Mouse (Mus musculus) hindbrain, embryonic 11.5 days (tissue): Measurements from ENCODE around the gene Pex10. TPM values are rescaled to one million over a fixed set of nuclear protein-coding genes. Genes with fewer than 3 reads are reported as not detected.

Experiments used
- polyA plus RNA-seq: library from polyadenylated mRNA; unstranded; fragments of >200 nt; fragmentation: Nextera tagmentation; extraction: Ambion mirVana; gene quantifications from 2 replicates; pipeline ENCODE4 v1.2.1, GENCODE M21; 2014

Pex10 gene
- polyA plus RNA-seq, 1 experiment from 2014 or later: 5.6 TPM

Other genes with a start within 250 kb of the Pex10 start
- gene Ttc34, start 229.6 kb upstream of the Pex10 start, polyA plus RNA-seq: 0.09 and 0.32 TPM in 2 replicates
- 0.48 and 0.56 TPM in 2 replicates for gene Mmel1, start 197.4 kb upstream of the Pex10 start, polyA plus RNA-seq
- 39.8 and 41.4 TPM in 2 replicates for gene Fam213b, start 167.9 kb upstream of the Pex10 start, polyA plus RNA-seq
- 1.0 and 1.1 TPM in 2 replicates for gene Tnfrsf14, start 138.5 kb upstream of the Pex10 start, polyA plus RNA-seq
- 159 and 269 TPM in 2 replicates for gene Hes5, start 106.1 kb upstream of the Pex10 start, polyA plus RNA-seq
- 31.5 and 37.4 TPM in 2 replicates for gene Pank4, start 102.9 kb upstream of the Pex10 start, polyA plus RNA-seq
- 1.5 and 2.1 TPM in 2 replicates for gene Plch2, start 10.2 kb upstream of the Pex10 start, polyA plus RNA-seq
- gene Rer1, start 19.4 kb downstream of the Pex10 start, polyA plus RNA-seq: 156 and 166 TPM in 2 replicates
- 3.3 and 4.2 TPM in 2 replicates for gene Morn1, start 19.6 kb downstream of the Pex10 start, polyA plus RNA-seq
- gene Ski, start 155.6 kb downstream of the Pex10 start, polyA plus RNA-seq: 13.4 and 21.0 TPM in 2 replicates
- gene Faap20, start 182.8 kb downstream of the Pex10 start, polyA plus RNA-seq: 99.0 and 99.3 TPM in 2 replicates